Mouse (Mus musculus): ENCODE measurements around the gene Psat1. TPM values are rescaled to one million over a fixed set of nuclear protein-coding genes. Genes with fewer than 3 reads are reported as not detected.

Psat1 gene
- 55.0 and 55.2 TPM in 2 replicates for polyA plus RNA-seq (2015; fragmentation: Nextera tagmentation; extraction: Ambion mirVana)

DNA sequence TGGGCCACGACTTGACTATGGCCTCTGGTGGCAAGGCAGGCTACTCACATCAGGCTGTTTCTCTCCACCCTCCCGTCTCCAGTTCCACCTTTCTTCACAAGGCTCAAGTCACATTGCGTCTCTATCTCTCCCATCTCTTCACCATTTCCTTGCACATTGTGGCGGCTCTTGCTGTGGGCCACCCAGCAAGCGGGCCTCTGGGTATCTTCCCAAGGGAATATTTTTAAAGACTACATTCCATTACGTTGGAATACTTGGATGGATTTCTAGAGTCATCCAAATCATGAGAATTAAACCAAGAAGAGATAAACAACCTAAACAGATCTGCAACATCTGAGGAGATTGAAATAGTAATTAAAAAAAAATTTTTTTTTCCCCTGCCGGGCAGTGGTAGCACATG is at the start of gene Psat1:
TSS of gene Psat1 (minus strand) at position 101 of the 400 bp plus-strand sequence.
- 69% methylated on average over 7 of the region's 7 CpGs for WGBS
- Histone ChIP-seq H3K9me3 (replicated peaks; ENCODE audit: low read length) (no peaks in the 10 kb centered on the region), H3K9ac (ENCODE audit: low read depth, low read length) (no peak within 1 kb of the TSS), H3K4me3 (replicated peaks; ENCODE audit: low read depth, low read length) (no peak within 1 kb of the TSS), H3K27me3 (ENCODE audit: insufficient read depth, low read length) (no peaks in the 10 kb centered on the region), H3K27ac (peak within 1 kb of the TSS; percentile 58; the same call in 1 of the 2 replicates), H3K4me1 (replicated peaks; ENCODE audit: insufficient read depth, low read length) (no peaks in the 10 kb centered on the region), H3K36me3 (ENCODE audit: insufficient read depth, low read length) (no peaks in the 10 kb centered on the region), H3K4me2 (ENCODE audit: low read length) (no peak within 1 kb of the TSS)
- no peak for DNase-seq (ENCODE audit: low spot score)
- ATAC-seq (replicated peaks; ENCODE audit: low FRiP score, low read depth): no peak
- TF ChIP-seq CTCF (IDR thresholded peaks at IDR 0.05; ENCODE audit: low read depth): no peak

DNA sequence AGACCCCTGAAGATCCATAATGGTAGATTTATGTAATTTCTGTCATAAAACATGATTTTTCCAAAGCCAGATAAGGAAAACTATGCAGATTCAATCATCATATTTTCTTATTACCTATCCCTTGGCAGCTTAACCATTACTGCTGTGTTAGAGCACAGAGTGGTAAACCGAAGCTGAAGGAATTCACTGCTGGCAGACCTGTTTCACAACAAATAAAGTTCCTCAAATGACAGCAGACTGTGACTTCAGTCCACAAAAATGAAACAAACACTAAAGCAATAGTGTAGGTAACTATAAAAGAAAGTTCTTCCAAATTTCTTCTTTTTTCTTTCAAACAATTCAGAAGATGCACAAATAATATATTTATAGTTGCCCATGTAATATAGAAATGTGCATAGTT is 43.0 kb upstream of the Psat1 start:
- Histone ChIP-seq H3K27me3 (ENCODE audit: insufficient read depth, low read length) (no peaks in the 10 kb centered on the region), H3K4me3 (replicated peaks; ENCODE audit: low read depth, low read length) (no peak overlapping the region), H3K9me3 (replicated peaks; ENCODE audit: low read length) (no peaks in the 10 kb centered on the region), H3K4me1 (replicated peaks; ENCODE audit: insufficient read depth, low read length) (no peaks in the 10 kb centered on the region), H3K4me2 (ENCODE audit: low read length) (no peak overlapping the region), H3K9ac (ENCODE audit: low read depth, low read length) (no peak overlapping the region), H3K36me3 (ENCODE audit: insufficient read depth, low read length) (no peaks in the 10 kb centered on the region), H3K27ac (no peak overlapping the region)
- no peak for TF ChIP-seq CTCF (IDR thresholded peaks at IDR 0.05; ENCODE audit: low read depth)
- DNase-seq (ENCODE audit: low spot score) (no peak), ATAC-seq (replicated peaks; ENCODE audit: low FRiP score, low read depth) (no peak)
- WGBS: 86% methylated on average over 1 of the region's 1 CpGs

- no peaks in the 10 kb centered on the region for H3K36me3 ChIP-seq (ENCODE audit: insufficient read depth, low read length)
- H3K9me3 ChIP-seq (replicated peaks; ENCODE audit: low read length): no peaks in the 10 kb centered on the region
- 0 out of 2 replicates have a peak, but pooled peaks have one; percentile 1 for TF ChIP-seq CTCF (IDR thresholded peaks at IDR 0.05; ENCODE audit: low read depth)
- no peak for DNase-seq (ENCODE audit: low spot score)
- H3K9ac ChIP-seq (ENCODE audit: low read depth, low read length): no peak overlapping the region
- no peak overlapping the region for H3K27ac ChIP-seq
- WGBS: 27% methylated on average over 10 of the region's 10 CpGs
- no peaks in the 10 kb centered on the region for H3K27me3 ChIP-seq (ENCODE audit: insufficient read depth, low read length)
- peak overlapping the region; percentile 92 for H3K4me2 ChIP-seq (ENCODE audit: low read length)
- H3K4me3 ChIP-seq (replicated peaks; ENCODE audit: low read depth, low read length): peak overlapping the region; percentile 90
- ATAC-seq (replicated peaks; ENCODE audit: low FRiP score, low read depth): no peak
- no peaks in the 10 kb centered on the region for H3K4me1 ChIP-seq (replicated peaks; ENCODE audit: insufficient read depth, low read length)
Measured at GRCm38 (mm10) chr19:15985172-15985713, 38.1 kb upstream of the Psat1 start.

- ATAC-seq (replicated peaks; ENCODE audit: low FRiP score, low read depth) (peak; percentile 92), DNase-seq (ENCODE audit: low spot score) (peak; percentile 91)
- H3K4me3 ChIP-seq (replicated peaks; ENCODE audit: low read depth, low read length): peak within 1 kb of the TSS; percentile 90
- TF ChIP-seq CTCF (IDR thresholded peaks at IDR 0.05; ENCODE audit: low read depth): peak; percentile 15; the same call in 1 of the 2 replicates
- under 1% methylated on average over 74 of the region's 88 CpGs for WGBS
- no peaks in the 10 kb centered on the region for H3K4me1 ChIP-seq (replicated peaks; ENCODE audit: insufficient read depth, low read length)
- H3K4me2 ChIP-seq (ENCODE audit: low read length): peak within 1 kb of the TSS; percentile 92
- no peaks in the 10 kb centered on the region for H3K36me3 ChIP-seq (ENCODE audit: insufficient read depth, low read length)
- H3K27me3 ChIP-seq (ENCODE audit: insufficient read depth, low read length): no peaks in the 10 kb centered on the region
- peak within 1 kb of the TSS; percentile 80 for H3K9ac ChIP-seq (ENCODE audit: low read depth, low read length)
- H3K9me3 ChIP-seq (replicated peaks; ENCODE audit: low read length): no peaks in the 10 kb centered on the region
- peak within 1 kb of the TSS; percentile 81 for H3K27ac ChIP-seq
Measured at GRCm38 (mm10) chr19:15984449-15985171, 37.5 kb upstream of the Psat1 start, which contains the start of gene Cep78. Cep78 (minus strand) TSS chr19:15984989.

DNA sequence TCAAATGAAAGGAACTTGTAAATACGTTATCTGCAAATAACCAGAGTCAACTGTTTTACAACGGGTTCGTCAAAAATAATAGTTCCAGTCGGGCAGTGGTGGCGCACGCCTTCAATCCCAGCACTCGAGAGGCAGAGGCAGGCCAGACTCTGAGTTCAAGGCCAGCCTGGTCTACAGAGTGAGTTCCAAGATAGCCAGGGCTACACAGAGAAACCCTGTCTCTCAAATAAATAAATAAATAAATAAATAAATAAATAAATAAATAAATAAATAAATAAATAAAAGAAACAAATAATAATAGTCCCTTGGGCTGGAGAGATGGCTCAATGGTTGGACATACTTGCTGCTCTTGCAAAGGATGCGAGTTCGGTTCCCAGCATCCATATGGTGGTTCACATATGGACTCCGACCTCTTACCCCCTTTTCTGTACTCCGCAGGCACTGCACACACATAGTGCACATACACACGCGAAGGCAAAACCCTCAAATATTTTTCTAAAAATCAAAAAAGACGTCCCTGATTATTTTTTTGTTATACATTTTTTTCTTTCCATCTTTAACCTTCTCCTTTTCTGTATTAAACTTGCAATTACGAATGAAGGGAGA is 36.7 kb upstream of the Psat1 start:
- Histone ChIP-seq H3K27me3 (ENCODE audit: insufficient read depth, low read length) (no peaks in the 10 kb centered on the region), H3K4me2 (ENCODE audit: low read length) (peak overlapping the region; percentile 92), H3K4me1 (replicated peaks; ENCODE audit: insufficient read depth, low read length) (no peaks in the 10 kb centered on the region), H3K9me3 (replicated peaks; ENCODE audit: low read length) (no peaks in the 10 kb centered on the region), H3K4me3 (replicated peaks; ENCODE audit: low read depth, low read length) (peak overlapping the region; percentile 90), H3K9ac (ENCODE audit: low read depth, low read length) (peak overlapping the region; percentile 80), H3K36me3 (ENCODE audit: insufficient read depth, low read length) (no peaks in the 10 kb centered on the region), H3K27ac (no peak overlapping the region)
- ATAC-seq (replicated peaks; ENCODE audit: low FRiP score, low read depth) (no peak), DNase-seq (ENCODE audit: low spot score) (no peak)
- WGBS: 58% methylated on average over 15 of the region's 15 CpGs
- no peak for TF ChIP-seq CTCF (IDR thresholded peaks at IDR 0.05; ENCODE audit: low read depth)

DNA sequence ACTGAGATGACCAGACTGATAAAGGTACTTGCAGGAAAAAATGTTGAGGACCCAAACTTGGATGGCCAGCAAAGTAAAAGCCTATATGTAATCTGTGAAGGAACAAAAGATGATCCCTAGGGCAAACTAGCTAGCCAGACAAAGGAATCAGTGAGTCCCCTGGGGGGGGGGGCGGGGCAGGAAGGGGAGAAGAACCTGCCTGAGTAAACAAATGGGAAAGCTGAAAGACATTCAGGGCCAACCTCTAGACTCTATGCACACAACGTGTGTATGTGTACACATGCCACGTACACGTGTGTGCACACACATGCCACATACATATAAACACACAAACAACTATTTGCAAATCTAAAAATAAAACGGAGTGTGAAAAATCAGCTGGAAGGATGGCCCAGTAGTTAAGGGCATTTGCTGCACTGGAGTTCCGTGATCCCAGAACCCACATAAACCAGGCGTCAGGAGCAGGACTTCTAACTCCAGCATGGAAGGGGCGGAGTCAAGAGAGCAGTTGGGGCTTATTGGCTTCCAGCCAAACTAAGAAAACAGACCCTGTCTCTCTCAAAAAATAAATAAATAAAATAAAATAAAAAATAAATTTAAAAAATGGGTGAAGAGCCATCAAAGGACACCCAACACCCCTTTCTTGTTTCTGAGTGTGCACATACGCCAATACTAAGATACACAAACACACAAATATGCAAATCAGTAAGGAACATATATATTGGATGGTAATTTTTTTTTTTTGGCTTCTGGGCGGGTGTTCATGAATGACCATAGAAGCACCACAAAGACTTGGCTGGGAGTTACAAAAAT is 36.0 kb upstream of the Psat1 start:
- TF ChIP-seq CTCF (IDR thresholded peaks at IDR 0.05; ENCODE audit: low read depth): no peak
- H3K9ac ChIP-seq (ENCODE audit: low read depth, low read length): no peak overlapping the region
- no peaks in the 10 kb centered on the region for H3K36me3 ChIP-seq (ENCODE audit: insufficient read depth, low read length)
- ATAC-seq (replicated peaks; ENCODE audit: low FRiP score, low read depth): no peak
- no peak overlapping the region for H3K4me2 ChIP-seq (ENCODE audit: low read length)
- DNase-seq (ENCODE audit: low spot score): no peak
- H3K9me3 ChIP-seq (replicated peaks; ENCODE audit: low read length): no peaks in the 10 kb centered on the region
- WGBS: 59% methylated on average over 10 of the region's 10 CpGs
- no peaks in the 10 kb centered on the region for H3K27me3 ChIP-seq (ENCODE audit: insufficient read depth, low read length)
- H3K4me1 ChIP-seq (replicated peaks; ENCODE audit: insufficient read depth, low read length): no peaks in the 10 kb centered on the region
- no peak overlapping the region for H3K4me3 ChIP-seq (replicated peaks; ENCODE audit: low read depth, low read length)
- H3K27ac ChIP-seq: no peak overlapping the region

Data from kidney, postnatal 0 days (tissue).